Mouse (Mus musculus) G1E-ER4 (cell line): ENCODE data around the gene Gm21983. TPM values are rescaled to one million over a fixed set of nuclear protein-coding genes. Genes with fewer than 3 reads are reported as not detected.

Experiments used
- GATA1 ChIP-seq: IDR thresholded peaks from one replicate; pipeline ENCODE4 v1.8.0; 2012; ENCODE audit warnings: low read length, inconsistent platforms
- polyA plus RNA-seq: library from polyadenylated mRNA; stranded (reverse); fragments of >175 nt; gene quantifications from 2 replicates; pipeline ENCODE4 v1.2.3, GENCODE M21; 2012

The Gm21983 gene
- polyA plus RNA-seq, 1 experiment: not detected

DNA sequence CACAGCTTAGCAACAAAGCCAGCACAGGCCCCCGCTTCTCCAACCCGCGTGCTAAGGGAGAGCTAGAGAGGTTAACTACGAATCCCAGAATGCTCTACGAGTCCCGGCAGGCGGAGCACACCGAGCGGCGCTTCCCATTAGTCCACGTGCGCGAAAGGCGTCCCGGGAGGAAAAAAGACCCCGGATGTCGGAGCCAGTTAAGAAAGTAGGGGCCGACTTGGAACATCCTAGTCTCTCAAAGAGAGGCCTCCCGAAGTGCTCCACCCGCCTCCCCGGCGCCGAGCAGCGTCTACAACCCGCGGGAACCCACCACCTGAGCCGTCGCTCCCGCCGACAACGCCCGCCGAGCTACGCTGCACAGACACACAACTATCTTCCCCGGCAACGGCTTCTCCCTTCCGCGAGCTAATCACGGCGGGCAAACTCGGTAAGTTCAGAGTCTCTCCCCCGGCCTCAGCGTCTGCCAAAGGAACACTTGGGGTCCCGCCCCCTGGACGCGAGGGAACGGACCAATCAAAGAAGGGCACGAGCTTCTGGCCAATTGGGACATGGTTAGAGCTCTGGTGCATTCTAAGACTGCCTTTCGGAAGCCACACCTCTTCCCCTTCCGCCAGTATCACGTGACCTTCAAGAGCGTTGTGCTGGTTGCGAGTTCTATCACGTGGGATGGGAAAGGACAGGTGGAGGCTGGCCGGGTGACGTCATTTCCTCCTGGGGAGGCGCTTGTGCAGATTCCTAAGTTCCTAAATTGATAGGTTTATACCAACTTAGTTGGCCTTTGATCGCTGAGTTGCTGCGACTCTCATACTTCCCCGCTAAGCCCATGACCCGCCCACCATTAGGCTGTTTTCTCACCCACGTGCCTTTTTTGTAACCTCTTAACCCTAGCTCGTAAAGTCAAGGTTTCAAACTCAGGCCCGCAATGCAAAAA lies 15.1 kb upstream of the Gm21983 start, which contains the start of the genes BC024978 and Snrpa:
Gene BC024978, plus strand, starts transcription at position 101 of the 931 bp plus-strand sequence.
Gene Snrpa, minus strand, starts transcription at position 591 of the 931 bp plus-strand sequence.
- no peak for TF ChIP-seq GATA1

- no peak for TF ChIP-seq GATA1
These were observed 12.8 kb upstream of the Gm21983 start for GRCm38 (mm10) chr7:27193731-27194130.

DNA sequence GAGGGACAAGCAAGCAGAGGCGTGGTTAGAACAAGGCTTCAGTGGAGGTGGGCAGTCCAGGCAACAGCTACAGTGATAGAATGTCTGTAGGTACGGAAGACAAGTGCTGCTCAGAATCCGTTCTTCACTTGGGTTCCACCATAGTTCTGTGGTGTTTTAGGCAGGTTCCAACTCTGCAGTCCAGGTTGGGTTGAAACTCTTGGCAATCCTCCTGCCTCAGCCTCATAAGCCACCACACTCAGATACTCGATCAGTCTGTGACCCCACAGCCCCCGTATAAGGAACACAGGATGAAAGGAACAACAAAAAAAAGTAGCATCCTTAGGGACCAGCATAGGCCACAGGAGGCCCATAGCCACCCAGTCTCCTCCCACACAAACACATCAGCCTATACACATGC lies 11.5 kb upstream of the Gm21983 start:
- no peak for TF ChIP-seq GATA1

DNA sequence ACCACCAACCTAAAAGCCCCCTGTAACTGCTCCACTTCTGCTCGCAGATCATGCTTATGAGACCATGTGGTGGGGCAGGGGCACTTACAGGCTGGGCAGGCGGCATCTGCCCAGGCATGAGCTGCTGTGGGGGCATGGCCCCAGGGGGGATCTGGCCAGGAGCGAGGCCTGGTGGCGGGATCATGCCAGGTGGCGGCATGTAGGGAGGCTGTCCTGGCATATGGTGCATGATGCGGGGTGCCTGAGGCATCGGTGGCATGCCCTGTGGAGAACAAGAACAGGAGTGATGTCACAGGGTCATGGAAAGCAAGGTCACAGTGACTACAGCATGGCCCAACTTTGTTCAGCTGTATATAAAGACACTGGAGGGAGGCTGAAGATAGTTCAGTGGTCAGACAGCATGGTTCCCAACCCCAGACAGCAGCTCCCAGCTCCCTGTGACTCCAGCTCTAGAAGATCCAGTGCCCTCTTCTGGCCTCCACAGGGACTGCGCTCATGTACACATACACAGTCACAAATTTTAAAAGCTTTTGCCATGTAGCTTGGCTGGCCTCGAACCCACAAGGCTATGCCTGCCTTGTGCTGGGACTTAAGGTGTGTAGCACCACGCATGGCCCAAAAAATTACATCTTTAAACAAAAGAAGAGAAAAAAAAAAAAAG lies 8.5 kb upstream of the Gm21983 start:
- no peak for TF ChIP-seq GATA1

GRCm38 (mm10) chr7:27185986-27186385 lies 5.1 kb upstream of the Gm21983 start:
- no peak for TF ChIP-seq GATA1

DNA sequence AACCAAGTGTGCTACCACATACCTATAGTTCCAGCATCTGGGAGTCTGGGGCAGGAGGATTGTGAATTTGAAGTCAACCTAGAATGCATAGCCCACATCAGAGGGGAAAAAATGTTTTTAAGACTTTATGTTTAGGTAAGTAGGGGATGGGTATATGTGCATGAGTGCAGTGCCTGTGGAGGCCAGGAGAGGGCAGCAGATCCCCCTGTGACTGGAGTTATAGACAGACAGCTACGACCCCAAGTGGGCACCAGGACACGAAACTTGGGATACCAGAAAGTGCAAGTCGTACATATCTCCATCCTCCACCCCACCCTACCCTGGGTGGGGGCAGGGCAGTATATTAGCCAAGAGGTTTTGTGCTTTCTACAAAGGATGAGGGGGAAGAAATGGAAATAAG lies 4.1 kb upstream of the Gm21983 start:
- no peak for TF ChIP-seq GATA1

- no peak for TF ChIP-seq GATA1
These were observed 1.6 kb upstream of the Gm21983 start for GRCm38 (mm10) chr7:27182498-27182897.

- no peak for TF ChIP-seq GATA1
These were observed 850 bp downstream of the Gm21983 start for GRCm38 (mm10) chr7:27180036-27180435.

DNA sequence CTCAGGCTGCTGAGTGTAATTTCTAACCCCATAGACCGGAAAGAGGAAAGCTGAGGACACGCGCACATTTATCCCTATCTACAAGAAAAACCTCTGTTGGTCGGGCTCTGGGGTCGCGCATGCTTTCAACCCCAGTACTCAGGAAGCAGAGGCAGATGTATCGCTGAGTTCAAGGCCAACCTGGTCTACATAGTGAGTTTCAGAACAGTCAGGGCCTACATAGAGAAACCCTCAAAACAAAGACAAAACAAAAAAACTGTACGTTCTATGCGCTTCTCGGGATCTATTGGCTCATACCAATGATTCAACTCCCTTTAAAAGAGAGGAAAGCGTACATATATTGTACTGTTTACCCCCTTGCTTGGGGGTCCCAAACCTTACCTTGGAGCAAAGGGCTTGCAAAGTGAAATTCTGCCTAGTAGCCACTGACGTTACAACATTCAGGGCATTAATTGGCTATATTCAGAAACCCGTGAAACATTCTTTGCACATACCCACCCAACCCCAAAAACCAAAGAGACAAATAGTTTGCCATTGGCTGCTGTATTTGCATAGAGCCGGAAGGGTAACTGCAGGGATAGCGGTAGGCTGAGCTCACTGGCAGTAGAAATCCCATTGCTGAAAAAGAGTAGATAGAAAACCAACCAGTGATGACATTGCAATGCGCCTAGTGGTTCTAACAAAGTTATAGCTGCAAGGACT lies 1.5 kb downstream of the Gm21983 start:
- TF ChIP-seq GATA1: no peak

DNA sequence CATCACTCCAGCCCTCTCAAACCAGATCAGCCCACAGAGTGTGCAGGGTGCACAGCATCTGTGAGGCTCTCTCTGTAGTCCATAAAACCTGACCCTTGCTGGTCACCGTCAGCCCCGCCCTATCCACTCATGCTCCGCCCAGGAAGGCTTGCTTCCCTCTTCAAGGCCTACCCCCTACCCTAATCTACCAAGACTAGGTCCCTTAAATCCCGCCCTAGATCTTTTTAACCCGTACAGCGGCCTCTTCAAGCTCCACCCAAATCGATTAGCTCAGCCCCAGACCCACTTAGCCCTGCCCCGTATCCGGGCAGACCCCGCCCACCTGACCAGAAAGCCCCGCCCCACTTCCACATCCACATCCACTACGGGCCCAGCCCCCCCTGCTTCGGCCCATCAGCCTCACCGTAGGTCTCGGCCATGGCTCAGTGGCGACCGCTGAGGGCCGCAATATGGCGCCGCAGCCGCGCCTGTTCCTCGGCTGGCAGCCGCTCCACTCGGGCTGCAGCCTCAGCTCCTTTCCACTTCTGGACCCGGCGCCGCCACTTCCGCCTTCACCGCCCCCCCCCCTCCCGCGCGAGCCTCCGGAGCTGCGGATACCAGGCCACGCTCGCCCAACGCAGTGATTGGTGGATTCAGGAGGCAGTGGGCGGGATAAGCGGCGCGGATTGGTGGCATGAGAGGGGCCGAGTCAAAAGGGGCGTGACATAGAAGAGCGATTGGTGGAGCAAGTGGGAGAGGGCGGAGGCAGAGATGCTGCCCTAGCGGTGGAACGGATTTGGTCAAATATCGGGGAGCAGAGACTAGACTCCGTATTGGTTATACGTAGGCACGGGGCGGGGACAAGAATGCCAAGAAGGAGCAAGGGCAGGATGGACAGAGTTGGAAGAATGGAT lies 2.3 kb downstream of the Gm21983 start, which contains the start of gene Rab4b:
Gene Rab4b, minus strand, starts transcription at position 573 of the 893 bp plus-strand sequence.
- no peak for TF ChIP-seq GATA1

DNA sequence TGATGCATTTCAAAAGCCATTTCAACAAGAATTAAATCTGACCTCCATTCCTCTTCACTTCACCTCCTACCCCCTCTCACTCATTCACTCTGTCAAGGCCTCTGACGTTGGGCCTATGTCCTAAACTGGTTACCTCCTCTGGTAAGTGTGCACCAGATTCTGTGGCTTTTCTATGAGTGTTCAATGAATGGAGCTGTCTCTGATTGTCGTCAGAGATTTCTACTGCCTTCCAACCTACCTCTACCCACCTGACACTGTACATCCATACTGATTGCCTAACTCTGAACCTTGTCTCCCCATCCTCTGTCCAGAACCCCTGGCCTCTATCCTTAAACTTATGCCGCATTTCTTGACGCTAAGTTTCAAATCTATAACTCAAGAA lies 3.0 kb downstream of the Gm21983 start:
- TF ChIP-seq GATA1: no peak

GRCm38 (mm10) chr7:27174896-27175295 lies 6.0 kb downstream of the Gm21983 start:
- no peak for TF ChIP-seq GATA1

- TF ChIP-seq GATA1: no peak
These were observed 6.4 kb downstream of the Gm21983 start for GRCm38 (mm10) chr7:27174496-27174895.

- TF ChIP-seq GATA1: no peak
These were observed 9.9 kb downstream of the Gm21983 start for GRCm38 (mm10) chr7:27170981-27171380.

DNA sequence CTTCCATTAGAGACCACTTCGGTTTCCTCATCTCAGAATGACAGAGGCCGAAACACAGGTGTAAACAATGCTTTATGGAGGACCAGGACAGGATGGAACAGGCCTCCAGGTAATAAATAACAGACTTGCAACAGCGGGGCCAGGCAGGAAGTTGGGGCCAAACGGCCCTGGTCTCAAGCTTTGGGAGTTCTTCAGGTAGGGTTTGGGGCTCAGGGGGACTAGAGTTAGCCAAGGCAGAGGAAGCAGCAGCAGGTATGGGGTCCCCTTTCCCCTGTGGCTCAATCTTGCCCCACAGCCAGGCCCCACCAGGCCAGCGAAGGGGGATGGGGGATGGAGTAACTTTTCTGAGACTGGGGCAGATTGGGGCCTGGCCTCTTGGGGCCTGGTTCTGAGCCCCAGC lies 12.5 kb downstream of the Gm21983 start:
- TF ChIP-seq GATA1: no peak
